Mouse (Mus musculus): ENCODE measurements at regions not wholly inside any gene's neighbourhood (a gene's known extent, or its start where the extent isn't known, plus 50 kb on each side); places are given as distances from the start of the nearest gene placed in this dataset.

DNA sequence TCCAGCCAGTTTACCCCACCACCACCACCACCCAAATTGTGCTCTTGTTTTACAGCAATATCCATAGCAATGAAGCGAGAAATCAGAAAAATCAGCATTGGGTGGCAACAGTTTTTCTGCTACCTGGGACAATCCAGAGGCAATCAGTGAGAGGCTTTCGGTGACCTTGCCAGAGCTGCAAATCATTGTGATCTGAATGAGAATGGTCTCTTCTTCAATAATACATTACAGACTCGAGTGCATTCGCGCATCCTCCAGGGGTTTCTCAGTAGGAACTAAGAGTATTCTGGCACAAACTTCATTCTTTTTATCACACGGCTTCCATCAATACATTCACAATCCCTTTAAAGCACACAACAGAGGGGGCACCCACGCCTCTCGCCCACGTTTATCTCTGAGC, 91.2 kb downstream of the Srek1 start:
- ATAC-seq (ENCODE audit: low FRiP score) (no peak), DNase-seq (ENCODE audit: low spot score, missing footprints) (no peak)
- 76% methylated on average over 9 of the region's 9 CpGs for WGBS
- Histone ChIP-seq H3K27me3 (ENCODE audit: control insufficient read depth, insufficient read depth, low read length) (no peaks in the 10 kb centered on the region), H3K27ac (ENCODE audit: low read depth, low read length) (no peak overlapping the region), H3K4me1 (ENCODE audit: control insufficient read depth, insufficient read depth, low read length) (no peaks in the 10 kb centered on the region), H3K4me2 (no peak overlapping the region), H3K4me3 (ENCODE audit: low read depth, low read length) (no peak overlapping the region), H3K9me3 (ENCODE audit: control insufficient read depth, low read length) (no peaks in the 10 kb centered on the region), H3K9ac (ENCODE audit: low read length) (no peak overlapping the region), H3K36me3 (ENCODE audit: control insufficient read depth, insufficient read depth, low read length) (no peaks in the 10 kb centered on the region)

DNA sequence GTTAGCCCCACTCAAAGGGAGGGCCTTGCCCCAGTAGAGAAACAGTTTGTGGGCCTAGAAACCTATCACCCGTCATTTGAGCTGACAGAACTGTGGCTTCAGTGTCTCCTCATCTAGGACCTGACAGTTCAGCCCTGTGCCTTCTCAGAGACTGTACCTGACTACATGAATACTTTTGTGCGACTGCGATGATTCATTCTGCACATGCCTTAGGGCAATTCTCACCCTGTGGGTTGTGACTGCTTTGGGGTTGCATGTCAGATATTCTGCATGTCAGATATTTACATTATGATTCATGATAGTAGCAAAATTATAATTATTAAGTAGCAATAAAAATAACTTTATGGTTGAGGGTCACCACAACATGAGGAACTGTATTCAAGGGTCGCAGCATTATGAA, 93.7 kb downstream of the Srek1 start:
- Histone ChIP-seq H3K27me3 (ENCODE audit: control insufficient read depth, insufficient read depth, low read length) (no peaks in the 10 kb centered on the region), H3K27ac (ENCODE audit: low read depth, low read length) (no peak overlapping the region), H3K4me1 (ENCODE audit: control insufficient read depth, insufficient read depth, low read length) (no peaks in the 10 kb centered on the region), H3K4me2 (no peak overlapping the region), H3K36me3 (ENCODE audit: control insufficient read depth, insufficient read depth, low read length) (no peaks in the 10 kb centered on the region), H3K9ac (ENCODE audit: low read length) (no peak overlapping the region), H3K4me3 (ENCODE audit: low read depth, low read length) (no peak overlapping the region), H3K9me3 (ENCODE audit: control insufficient read depth, low read length) (no peaks in the 10 kb centered on the region)
- DNase-seq (ENCODE audit: low spot score, missing footprints): peak; percentile 37
- WGBS: 92% methylated on average over 4 of the region's 4 CpGs
- ATAC-seq (ENCODE audit: low FRiP score): no peak

DNA sequence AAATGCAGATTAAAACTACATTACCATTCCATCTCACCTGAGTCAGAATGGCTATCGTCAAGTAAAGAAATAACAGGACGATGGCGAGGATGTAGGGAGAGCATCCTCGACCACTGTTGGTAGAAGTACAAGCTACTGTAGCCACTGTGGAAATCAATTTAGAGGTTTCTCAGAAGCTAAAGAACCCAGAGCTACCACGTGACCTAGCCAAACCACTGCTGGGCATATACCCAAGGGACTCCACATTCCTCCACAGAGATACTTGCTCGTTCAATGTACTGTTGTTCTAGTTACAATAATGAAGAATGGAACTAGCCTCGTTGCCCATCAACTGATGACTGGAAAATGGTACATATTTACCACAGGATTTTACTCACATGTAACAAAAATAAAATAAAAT, 94.4 kb downstream of the Srek1 start:
- 89% methylated on average over 7 of the region's 7 CpGs for WGBS
- H3K4me1 ChIP-seq (ENCODE audit: control insufficient read depth, insufficient read depth, low read length): no peaks in the 10 kb centered on the region
- H3K27me3 ChIP-seq (ENCODE audit: control insufficient read depth, insufficient read depth, low read length): no peaks in the 10 kb centered on the region
- DNase-seq (ENCODE audit: low spot score, missing footprints) (no peak), ATAC-seq (ENCODE audit: low FRiP score) (no peak)
- H3K36me3 ChIP-seq (ENCODE audit: control insufficient read depth, insufficient read depth, low read length): no peaks in the 10 kb centered on the region
- no peak overlapping the region for H3K4me2 ChIP-seq
- no peaks in the 10 kb centered on the region for H3K9me3 ChIP-seq (ENCODE audit: control insufficient read depth, low read length)
- no peak overlapping the region for H3K27ac ChIP-seq (ENCODE audit: low read depth, low read length)
- H3K9ac ChIP-seq (ENCODE audit: low read length): no peak overlapping the region
- no peak overlapping the region for H3K4me3 ChIP-seq (ENCODE audit: low read depth, low read length)

DNA sequence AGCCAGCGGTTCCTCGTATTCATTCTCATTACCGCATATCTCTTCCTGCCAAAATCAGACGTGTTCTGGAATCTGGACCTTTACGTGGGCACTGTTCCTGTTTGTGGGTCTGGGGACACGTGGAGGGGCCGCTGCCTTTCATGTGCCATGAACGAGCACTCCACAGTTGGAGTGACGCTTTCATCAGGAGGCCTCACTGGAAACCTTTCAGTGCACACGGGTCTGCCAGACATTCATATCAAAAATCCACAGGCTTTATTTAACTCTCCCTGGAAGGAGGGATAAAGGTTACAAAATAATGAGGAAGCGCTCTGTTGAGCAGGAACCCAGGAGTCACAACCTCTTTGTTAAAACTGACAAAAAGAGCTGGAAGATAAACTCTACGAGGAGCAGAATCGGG, 97.6 kb downstream of the Srek1 start:
- no peak overlapping the region for H3K4me3 ChIP-seq (ENCODE audit: low read depth, low read length)
- DNase-seq (ENCODE audit: low spot score, missing footprints) (peak; percentile 57), ATAC-seq (ENCODE audit: low FRiP score) (no peak)
- no peaks in the 10 kb centered on the region for H3K9me3 ChIP-seq (ENCODE audit: control insufficient read depth, low read length)
- H3K9ac ChIP-seq (ENCODE audit: low read length): no peak overlapping the region
- no peaks in the 10 kb centered on the region for H3K27me3 ChIP-seq (ENCODE audit: control insufficient read depth, insufficient read depth, low read length)
- no peak overlapping the region for H3K27ac ChIP-seq (ENCODE audit: low read depth, low read length)
- 64% methylated on average over 13 of the region's 13 CpGs for WGBS
- H3K4me2 ChIP-seq: no peak overlapping the region
- no peaks in the 10 kb centered on the region for H3K4me1 ChIP-seq (ENCODE audit: control insufficient read depth, insufficient read depth, low read length)
- no peaks in the 10 kb centered on the region for H3K36me3 ChIP-seq (ENCODE audit: control insufficient read depth, insufficient read depth, low read length)

DNA sequence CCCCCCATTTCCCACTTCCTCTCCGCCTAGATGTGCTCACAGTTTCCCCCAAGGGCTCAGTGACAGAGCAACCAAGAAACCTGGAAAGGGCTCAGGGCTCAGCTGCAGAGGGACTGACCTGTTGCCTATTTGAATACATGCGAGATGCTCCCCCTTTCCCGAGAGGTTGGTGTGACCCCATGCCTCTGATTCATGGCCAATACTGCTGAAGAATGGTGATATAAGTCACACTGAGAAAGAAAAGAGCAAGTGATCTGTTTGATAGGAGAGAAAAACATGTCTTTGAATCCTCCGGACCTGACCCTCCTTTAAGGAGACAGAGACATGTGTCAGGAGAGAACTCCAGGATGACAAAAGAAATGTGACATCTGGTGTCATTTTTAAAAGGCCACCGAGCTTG, 98.2 kb downstream of the Srek1 start:
- H3K36me3 ChIP-seq (ENCODE audit: control insufficient read depth, insufficient read depth, low read length): no peaks in the 10 kb centered on the region
- no peak overlapping the region for H3K4me2 ChIP-seq
- no peak for ATAC-seq (ENCODE audit: low FRiP score)
- no peaks in the 10 kb centered on the region for H3K9me3 ChIP-seq (ENCODE audit: control insufficient read depth, low read length)
- H3K4me1 ChIP-seq (ENCODE audit: control insufficient read depth, insufficient read depth, low read length): no peaks in the 10 kb centered on the region
- H3K27me3 ChIP-seq (ENCODE audit: control insufficient read depth, insufficient read depth, low read length): no peaks in the 10 kb centered on the region
- H3K9ac ChIP-seq (ENCODE audit: low read length): no peak overlapping the region
- no peak overlapping the region for H3K4me3 ChIP-seq (ENCODE audit: low read depth, low read length)
- H3K27ac ChIP-seq (ENCODE audit: low read depth, low read length): no peak overlapping the region
- WGBS: 73% methylated on average over 5 of the region's 5 CpGs
- DNase-seq (ENCODE audit: low spot score, missing footprints): peak; percentile 73

DNA sequence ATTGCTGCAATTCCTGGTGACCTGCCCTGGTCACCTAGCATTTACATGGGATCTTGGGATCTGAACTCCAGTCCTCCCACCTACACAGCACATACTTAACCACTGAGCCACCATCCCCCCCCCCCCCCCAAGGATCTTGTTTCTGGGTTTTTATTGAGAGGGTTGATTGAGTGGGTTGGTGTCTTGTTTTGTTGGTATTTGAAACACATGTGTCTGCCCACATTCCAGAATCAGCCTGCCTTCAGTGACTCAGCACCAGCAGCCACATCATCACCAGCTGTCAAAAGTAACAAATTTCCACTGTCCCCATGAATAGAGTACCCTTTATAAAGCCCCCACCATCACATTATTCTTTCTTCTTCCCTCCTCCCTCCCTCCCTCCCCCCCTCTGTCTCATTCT, 103.8 kb downstream of the Srek1 start:
- DNase-seq (ENCODE audit: low spot score, missing footprints) (no peak), ATAC-seq (ENCODE audit: low FRiP score) (no peak)
- Histone ChIP-seq H3K4me3 (ENCODE audit: low read depth, low read length) (no peak overlapping the region), H3K27me3 (ENCODE audit: control insufficient read depth, insufficient read depth, low read length) (no peaks in the 10 kb centered on the region), H3K4me1 (ENCODE audit: control insufficient read depth, insufficient read depth, low read length) (no peaks in the 10 kb centered on the region), H3K36me3 (ENCODE audit: control insufficient read depth, insufficient read depth, low read length) (no peaks in the 10 kb centered on the region), H3K27ac (ENCODE audit: low read depth, low read length) (no peak overlapping the region), H3K9ac (ENCODE audit: low read length) (no peak overlapping the region), H3K9me3 (ENCODE audit: control insufficient read depth, low read length) (no peaks in the 10 kb centered on the region), H3K4me2 (no peak overlapping the region)

DNA sequence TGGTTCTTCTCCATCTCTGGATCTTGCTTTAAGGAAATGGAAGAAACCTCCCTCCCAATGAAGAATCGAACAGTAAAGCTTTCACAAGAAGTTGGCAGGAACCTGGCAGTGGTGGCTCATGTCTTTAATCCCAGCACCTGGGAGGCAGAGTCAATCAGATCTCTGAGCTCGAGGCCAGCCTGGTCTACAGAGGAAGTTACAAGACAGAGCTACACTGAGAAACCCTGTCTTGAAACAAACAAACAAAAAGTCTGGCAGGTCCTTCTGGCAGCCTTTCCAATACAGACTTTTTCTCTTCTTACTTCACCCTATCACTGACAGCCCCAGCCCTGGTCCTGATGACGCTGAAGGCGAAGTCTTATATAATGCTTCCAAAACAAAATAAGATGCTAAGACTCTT, 104.6 kb downstream of the Srek1 start:
- Histone ChIP-seq H3K9ac (ENCODE audit: low read length) (no peak overlapping the region), H3K4me2 (no peak overlapping the region), H3K4me1 (ENCODE audit: control insufficient read depth, insufficient read depth, low read length) (no peaks in the 10 kb centered on the region), H3K9me3 (ENCODE audit: control insufficient read depth, low read length) (no peaks in the 10 kb centered on the region), H3K4me3 (ENCODE audit: low read depth, low read length) (no peak overlapping the region), H3K27ac (ENCODE audit: low read depth, low read length) (no peak overlapping the region), H3K27me3 (ENCODE audit: control insufficient read depth, insufficient read depth, low read length) (no peaks in the 10 kb centered on the region), H3K36me3 (ENCODE audit: control insufficient read depth, insufficient read depth, low read length) (no peaks in the 10 kb centered on the region)
- WGBS: 92% methylated on average over 4 of the region's 4 CpGs
- ATAC-seq (ENCODE audit: low FRiP score): no peak
- DNase-seq (ENCODE audit: low spot score, missing footprints): no peak

DNA sequence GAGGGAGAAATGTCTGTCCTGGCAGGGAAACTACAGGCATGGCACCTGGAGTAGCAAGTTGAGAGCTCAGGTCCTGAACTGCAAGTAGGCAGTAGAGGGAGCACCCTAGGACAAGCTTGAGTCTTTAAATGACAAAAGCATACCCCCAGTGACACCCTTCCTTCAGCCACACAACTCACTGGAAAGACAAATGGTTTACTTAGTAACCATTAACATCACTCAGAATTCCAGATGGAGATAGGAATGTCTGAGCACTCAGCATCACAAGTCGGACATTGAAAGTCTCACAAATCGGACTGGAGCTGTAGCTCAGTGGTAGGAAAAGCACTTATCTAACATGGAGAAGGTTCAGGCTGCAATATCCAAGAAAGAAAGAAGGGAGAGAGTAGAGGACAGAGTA, 106.7 kb downstream of the Srek1 start:
- no peaks in the 10 kb centered on the region for H3K36me3 ChIP-seq (ENCODE audit: control insufficient read depth, insufficient read depth, low read length)
- H3K27ac ChIP-seq (ENCODE audit: low read depth, low read length): no peak overlapping the region
- no peak overlapping the region for H3K4me2 ChIP-seq
- DNase-seq (ENCODE audit: low spot score, missing footprints): peak; percentile 72
- H3K4me1 ChIP-seq (ENCODE audit: control insufficient read depth, insufficient read depth, low read length): no peaks in the 10 kb centered on the region
- H3K27me3 ChIP-seq (ENCODE audit: control insufficient read depth, insufficient read depth, low read length): no peaks in the 10 kb centered on the region
- ATAC-seq (ENCODE audit: low FRiP score): no peak
- WGBS: 89% methylated on average over 2 of the region's 2 CpGs
- H3K9me3 ChIP-seq (ENCODE audit: control insufficient read depth, low read length): no peaks in the 10 kb centered on the region
- H3K4me3 ChIP-seq (ENCODE audit: low read depth, low read length): no peak overlapping the region
- H3K9ac ChIP-seq (ENCODE audit: low read length): no peak overlapping the region

DNA sequence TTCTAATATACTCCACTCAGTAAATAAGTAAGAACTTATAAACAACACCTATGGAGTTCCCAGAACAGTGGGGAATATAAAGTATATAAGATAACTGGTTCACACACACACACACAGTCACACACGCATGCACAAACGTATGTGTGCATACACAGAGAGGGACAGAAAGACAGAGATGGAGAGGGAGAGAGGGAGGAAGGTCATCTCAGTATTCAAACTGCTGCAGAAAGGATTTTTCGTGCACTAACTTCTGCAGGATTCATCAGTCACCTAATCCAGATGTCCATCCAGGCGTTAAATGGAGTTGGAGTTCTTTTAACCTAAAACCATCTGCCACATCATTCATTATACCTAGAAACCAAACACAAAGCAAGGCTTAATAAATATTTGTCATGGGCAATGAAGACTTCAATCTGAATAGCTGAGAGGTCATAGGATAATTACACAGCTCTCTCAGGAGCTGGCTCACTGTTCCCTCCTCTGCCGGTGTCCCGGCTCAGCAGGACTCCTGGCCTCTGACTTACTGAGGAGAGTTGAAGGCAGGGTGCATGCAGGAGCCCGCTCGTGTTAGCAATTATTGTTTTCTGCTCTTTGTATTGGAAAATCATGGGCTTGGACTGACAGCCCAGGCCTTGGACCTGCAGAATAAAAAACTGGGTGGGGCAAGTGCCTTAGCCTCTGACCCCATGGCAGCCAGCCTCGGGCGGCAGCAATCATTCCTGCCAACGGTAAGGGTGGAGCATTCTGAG, 114.0 kb downstream of the Srek1 start:
- 21% methylated on average over 11 of the region's 11 CpGs for WGBS
- Histone ChIP-seq H3K27me3 (ENCODE audit: control insufficient read depth, insufficient read depth, low read length) (no peaks in the 10 kb centered on the region), H3K27ac (ENCODE audit: low read depth, low read length) (no peak overlapping the region), H3K4me3 (ENCODE audit: low read depth, low read length) (no peak overlapping the region), H3K36me3 (ENCODE audit: control insufficient read depth, insufficient read depth, low read length) (no peaks in the 10 kb centered on the region), H3K9me3 (ENCODE audit: control insufficient read depth, low read length) (no peaks in the 10 kb centered on the region), H3K4me1 (ENCODE audit: control insufficient read depth, insufficient read depth, low read length) (peaks cover 6% of the 10 kb centered on the region), H3K9ac (ENCODE audit: low read length) (no peak overlapping the region), H3K4me2 (no peak overlapping the region)
- DNase-seq (ENCODE audit: low spot score, missing footprints) (peak; percentile 72), ATAC-seq (ENCODE audit: low FRiP score) (peak; percentile 48)

Measured in midbrain, embryonic 11.5 days (tissue).